Mouse (Mus musculus) cerebellum, adult 18-20 months (tissue): Measurements from ENCODE around the gene Ctsw.
A peak's percentile ranks its signal among the peaks of the same experiment; 100 is the strongest.

Source experiments
- DNase-seq, 2 experiments: peaks; one replicate each; pipeline ENCODE4 v3.0.0; 2021

The Ctsw gene

DNA sequence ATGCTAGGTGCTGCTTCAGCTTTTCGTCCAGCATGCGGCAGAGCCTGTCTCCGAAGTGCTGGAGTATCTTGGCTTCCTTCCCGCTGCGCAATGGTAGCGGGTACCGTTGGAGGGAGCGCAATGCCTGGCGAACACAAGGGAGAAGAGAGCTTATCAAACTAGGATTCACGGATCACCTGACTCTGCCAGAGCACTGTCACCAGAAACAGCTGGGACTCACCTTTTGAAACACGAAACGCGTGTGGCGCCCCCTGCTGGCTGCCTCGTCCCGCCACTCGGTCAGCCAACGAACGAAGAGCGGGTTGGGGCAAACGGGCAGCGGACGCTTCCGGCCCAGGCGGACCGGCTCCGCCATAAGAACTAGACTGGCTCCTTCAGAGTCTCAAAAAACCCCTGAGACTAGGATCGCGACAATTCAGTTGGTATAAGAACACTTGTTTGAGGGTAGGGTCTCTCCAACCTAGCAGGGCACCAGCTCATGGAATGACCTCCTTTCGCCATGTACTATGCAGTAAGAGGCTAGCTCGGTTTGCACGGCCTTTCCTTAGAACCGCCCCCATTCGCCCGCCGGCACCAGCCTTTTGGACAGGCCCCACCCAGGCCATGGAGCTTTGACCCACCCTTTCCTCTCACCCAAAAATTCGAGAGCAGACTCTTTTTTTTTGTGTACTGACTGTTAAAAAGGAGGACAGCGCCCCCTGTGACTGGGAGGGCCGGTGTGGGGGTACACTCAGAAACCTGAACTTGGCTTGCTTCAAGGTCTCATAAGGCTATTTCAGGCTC is 19.7 kb upstream of the Ctsw start, which contains the start of gene Mus81:
Gene Mus81 (minus strand): TSS at position 635 of the 783 bp plus-strand sequence.
- peak; percentile 96 to 97 for DNase-seq

DNA sequence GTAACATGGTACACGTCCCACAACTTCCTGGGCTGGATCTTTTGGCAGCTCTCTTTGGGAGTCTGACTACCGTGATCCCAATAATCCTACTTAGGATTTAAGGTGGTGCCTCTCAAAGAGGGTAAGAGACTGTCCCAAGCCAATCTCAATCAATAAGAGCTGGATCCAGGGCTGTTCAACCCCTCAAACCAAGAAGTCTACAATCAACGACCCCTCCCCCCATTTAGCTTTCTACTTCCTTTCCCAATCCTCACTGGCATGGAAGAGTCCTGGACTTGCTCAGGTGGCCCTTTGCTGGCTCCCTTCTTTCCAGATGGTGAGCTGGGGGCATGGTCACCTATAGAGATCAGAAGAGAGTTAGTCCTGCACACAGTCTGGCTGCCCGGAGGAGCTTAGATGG is 18.5 kb upstream of the Ctsw start:
- DNase-seq, result no peak

DNA sequence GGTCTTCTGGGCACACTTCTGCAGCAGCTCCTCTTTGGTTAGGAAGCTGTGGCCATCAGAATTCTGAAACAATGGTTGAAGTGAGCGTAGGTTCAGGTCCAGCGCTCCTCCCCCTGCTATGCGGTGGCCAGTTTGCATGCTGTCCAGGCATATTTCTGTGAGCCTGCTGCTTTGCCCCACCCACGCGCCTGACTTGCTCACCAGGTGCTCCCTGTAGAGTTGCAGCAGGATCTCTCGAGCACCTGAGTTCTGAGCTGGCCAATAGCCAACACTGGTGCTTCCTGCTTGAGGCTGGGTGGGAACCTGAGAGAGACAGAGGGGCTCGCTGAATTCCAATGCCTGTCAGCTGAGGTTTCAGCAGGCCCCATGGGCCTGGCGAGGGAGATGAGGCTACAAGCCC is 18.0 kb upstream of the Ctsw start:
- DNase-seq, result peak; percentile 75 to 76

DNA sequence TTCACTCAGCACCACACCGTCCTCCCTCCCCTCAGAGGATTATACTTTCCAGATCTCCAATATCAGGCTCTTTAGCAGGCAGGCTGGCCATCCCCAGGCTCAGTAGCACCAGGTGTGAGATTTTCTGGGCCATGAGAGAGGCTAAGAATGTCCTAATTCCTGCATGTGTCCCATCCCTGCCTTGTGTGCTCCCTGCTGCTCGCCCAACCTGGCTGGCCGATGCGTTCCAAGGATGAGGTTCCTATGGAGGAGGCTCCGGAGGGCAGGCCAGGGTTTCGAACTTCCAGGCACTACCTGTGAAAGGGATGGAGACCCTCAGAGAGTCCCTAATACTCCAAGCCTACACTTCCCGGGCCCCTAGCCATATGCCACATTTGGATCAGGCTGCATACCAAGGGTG is 17.5 kb upstream of the Ctsw start:
- DNase-seq, result peak; percentile 84 to 86

DNA sequence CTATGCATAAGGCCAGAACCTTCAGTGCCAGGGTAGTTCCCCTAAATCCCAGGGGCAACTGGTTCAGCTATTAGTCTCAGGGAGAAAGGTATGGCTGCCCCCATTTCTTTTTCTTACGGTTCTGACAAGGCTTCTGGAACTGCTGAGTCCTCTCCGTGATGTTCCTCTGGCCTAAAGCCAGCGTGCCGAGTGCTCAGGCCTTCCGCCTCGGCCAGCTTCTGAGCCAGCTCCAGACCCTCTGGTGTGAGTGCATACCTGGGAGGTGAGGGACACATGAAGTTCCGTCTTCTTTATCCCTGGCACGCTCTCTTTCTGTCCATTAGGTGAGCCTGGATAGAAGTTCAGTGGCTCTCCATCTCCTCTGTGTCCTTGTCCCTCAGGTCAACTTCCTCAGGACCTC is 17.1 kb upstream of the Ctsw start:
- peak; percentile 52 to 71 for DNase-seq

DNA sequence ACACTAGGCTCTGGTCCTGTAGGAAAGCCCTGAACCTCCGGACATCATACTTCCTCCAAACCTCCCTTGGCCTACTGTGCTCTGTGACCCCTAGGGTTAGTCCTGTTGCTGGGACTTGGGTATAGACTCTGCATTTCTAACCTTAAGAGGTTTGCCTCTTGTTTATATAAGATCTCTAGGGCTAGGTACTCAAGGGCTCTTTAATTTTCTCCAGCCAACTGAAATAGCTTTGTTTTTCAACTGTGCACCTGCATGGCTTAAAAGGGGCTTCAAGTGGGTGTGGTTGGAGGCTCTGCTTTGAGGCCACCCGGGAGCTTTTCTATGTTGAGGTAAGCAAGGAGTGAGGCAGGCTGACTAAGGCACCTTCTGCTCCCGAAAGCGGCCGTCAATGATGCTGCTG is 16.2 kb upstream of the Ctsw start:
- DNase-seq, result no peak

DNA sequence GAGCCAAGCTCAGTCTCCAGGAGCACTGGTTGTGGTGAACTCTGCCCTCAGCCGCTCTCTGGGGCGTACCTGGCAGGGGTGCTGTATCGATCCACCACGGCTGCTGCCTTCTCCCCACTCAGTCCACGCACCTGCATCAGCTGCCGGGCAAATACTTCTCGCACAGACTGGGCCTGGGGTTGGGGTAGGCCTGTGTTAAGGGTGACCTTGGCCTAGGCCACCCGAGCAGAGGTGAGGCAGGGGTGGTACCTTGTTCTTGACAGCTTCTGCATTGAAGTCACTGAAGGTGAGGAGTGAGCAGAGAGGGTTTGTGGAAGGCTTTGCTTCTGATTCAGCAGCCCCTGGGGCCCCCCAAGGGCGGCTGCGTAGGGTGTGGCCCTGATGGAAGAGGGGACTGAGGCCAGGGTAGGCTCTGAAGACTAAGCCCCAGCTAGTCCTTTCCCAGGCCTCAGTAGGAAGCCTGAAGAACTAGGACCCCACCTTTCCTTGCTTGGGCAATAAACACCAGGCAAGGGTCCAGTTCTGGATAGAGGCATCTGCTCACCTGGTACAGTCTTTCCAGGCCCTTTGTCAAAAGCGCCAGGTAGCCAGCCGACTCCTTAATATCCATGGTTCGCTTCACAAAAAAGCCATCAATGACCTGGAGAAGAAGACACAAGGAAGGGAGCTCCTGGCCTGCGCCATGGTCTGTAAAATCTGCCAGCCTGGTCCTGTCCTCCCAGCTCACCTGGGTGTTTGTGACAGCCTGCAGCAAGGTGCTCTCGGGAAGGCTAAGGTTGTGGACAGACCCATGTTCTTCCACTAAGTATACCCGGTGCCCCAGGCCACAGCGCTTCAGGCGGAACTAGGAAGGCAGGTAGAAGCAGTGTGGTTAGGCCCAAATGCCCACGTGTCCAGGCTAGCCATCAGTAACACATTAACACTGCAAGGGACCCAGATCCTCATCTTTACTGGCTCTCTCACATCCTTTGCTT is 15.4 kb upstream of the Ctsw start:
- no peak for DNase-seq

DNA sequence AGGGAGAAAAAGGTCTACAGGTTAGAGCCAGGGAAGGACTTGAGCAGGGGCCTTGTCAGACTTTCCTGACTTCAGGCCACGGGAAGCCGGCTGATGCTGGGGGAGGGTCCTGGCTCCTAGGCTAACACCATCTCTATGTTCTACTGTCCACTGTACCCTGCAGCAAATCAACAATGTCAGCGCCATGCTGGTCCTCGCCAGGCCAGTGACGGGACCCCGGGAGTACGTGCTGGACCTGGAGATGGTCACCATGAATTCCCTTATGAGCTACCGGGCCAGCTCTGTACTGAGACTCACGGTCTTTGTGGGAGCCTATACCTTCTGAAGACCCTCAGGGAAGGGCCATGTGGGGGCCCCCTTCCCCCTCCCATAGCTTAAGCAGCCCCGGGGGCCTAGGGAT is 13.1 kb upstream of the Ctsw start:
- DNase-seq, result no peak

DNA sequence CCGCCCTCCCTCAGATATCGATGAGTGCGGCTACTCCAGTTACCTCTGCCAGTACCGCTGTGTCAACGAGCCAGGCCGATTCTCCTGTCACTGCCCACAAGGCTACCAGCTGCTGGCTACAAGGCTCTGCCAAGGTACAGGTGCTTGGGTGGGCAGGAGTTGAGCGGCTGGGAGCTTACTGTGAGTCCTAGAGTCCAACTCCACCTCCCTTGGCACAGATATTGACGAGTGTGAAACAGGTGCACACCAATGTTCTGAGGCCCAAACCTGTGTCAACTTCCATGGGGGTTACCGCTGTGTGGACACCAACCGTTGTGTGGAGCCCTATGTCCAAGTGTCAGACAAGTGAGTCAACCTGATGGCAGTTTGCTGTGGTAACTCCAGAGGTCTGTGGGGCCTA is 11.7 kb upstream of the Ctsw start:
- no peak for DNase-seq

DNA sequence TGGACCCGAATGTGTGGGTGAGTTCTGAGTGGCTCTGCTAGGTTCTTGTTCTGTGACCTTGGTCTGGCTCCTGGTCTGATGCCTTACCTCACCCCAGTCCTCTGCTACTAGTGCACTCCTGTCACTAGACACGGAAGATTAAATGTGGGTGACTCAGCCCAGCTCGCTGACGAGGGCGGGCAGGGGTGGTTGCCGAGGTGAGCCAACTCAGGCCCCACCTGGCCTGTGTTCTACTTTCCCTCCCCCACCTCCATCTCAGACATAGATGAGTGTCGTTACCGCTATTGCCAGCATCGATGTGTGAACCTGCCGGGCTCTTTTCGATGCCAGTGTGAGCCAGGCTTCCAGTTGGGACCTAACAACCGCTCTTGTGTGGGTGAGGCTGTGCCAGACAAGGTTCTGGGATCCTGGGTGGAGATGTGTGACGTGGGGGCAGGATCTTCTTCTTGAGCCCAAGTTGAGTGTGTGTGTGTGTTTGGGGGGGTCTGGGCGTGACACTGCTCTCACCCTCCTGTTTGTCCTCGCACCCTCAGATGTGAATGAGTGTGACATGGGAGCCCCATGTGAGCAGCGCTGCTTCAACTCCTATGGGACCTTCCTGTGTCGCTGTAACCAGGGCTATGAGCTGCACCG is 9.5 kb upstream of the Ctsw start:
- DNase-seq, result no peak

DNA sequence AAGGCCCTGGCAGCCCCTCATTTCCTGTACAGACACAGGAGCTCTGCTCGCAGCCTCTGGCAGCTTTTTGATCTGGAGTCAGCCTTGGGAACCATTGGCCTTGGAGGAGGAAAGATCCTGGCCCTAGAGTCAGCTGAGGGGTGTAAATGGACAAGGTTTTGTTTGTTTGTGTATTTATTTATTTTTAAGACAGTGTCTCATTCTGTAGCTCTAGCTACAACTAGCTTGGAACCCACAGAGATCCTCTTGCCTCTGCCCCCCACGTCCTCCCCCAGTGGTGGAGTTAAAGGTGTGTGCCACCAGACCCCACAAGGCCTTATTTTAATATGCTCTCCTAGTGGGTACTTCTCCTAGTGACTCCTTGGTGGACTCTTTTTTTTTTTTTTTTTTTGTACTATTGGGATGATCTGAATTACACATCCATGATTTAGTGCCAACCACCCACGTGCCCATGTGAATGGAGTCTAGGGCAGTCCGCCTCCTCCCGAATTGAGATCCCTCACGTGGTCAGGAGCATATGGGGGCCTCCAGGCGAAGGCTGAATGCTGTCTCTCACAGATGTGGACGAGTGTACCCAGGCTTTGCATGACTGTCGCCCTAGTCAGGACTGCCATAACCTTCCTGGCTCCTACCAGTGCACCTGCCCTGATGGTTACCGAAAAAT is 8.8 kb upstream of the Ctsw start:
- DNase-seq, result peak; percentile 49 to 56

DNA sequence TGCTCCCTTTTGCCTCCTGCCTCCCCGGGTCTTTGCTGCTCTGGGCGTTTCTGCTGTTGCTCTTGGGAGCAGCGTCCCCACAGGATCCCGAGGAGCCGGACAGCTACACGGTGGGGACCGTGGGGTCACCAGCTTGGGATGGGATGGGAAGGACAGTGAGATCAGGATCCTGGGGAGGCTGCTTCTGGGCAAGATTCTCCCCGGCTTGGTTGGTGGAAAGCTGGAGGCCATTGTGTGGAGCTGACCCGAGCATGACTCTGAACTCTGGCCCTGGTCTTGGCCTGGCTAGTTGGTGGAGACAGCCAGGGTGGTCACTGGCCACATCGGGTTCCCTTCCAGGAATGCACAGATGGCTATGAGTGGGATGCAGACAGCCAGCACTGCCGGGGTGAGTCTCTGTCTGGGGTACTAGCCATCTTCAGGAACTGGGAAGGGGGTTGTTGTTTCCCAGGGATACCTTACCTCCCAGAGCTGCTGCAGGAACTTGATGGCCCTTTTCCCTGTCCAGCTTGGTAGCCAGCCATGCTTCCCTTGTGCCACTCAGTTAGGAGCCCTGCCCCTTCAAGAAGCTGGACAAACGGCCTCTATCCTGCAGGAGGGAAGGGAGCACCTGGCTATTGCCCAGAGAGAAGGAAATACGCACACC is 6.9 kb upstream of the Ctsw start:
- peak; percentile 56 to 69 for DNase-seq

DNA sequence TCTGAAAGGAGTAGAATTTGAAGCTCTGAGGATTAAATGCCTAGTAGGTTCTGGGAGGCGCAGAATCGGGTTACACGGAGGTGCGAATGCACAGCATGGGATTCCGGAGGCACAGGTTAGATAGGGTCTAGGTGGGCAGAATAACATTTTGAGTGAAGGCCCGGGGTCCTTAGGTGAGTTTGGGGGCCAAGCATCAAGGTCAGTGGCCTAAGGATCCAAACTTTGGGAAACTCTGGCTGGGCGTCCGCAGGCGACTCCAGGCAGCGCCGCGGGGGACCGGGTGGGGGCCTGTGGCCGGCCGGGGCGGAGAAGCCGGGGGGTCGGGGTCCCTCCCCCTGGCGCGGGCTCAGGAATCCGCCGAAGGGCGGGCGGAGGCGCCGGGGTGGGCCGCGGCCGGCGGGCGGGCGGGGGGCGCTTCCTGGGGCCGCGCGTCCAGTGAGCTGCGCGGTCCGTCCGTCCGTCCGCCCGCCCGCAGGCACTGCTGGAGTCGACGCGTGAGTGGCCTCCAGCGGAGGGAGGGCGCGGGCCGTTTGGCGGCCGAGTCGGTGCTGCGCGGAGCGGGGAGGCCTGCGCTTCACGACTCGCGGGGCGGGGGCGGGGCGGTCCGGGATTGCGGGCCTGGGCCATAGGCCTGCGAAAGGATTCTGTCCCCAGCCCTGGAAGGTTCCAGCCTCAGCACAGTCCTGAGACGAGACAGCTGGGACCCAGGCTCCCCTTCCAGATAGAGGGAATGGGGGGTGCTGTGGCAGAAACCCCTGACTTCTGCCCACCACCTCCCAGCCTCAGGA is 6.2 kb upstream of the Ctsw start:
- peak; percentile 47 to 61 for DNase-seq

DNA sequence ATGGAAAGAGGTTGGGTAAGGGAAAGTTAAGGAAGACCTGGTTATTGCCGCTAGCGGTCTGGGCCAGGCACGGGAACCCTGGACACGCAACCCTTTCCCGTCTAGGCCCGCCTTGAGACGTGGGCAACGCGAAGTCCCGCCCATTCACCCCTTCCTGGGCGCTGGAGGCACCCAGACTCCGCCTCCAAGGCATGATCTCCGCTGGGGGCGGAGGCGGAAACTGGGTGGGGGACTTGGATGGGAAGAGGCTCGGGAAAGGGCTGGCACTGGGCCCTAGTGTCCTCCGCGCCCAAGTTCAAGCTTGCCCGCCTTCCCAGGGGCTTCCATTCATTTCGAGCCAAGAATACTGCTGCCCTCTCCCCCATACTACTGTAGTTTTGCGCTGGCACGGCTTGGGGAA is 5.4 kb upstream of the Ctsw start, which contains the start of gene Efemp2:
Gene Efemp2 (plus strand): TSS at position 235 of the 400 bp plus-strand sequence.
- peak; percentile 63 to 64 for DNase-seq

DNA sequence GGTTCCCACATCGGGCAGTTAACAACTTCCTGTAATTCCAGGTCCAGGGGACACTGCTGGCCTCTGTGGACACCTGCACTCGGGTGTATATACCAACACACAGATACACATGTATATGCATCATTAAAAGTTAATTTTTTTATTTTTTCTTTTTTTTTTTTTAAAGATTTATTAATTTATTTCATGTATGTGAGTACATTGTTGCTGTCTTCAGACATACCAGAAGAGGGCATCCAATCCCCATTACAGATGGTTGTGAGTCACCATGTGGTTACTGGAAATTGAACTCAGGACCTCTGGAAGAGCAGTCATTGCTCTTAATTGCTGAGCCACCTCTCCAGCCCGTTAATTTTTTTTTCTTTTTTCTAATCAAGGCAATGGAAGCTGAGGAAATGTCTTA is 4.5 kb upstream of the Ctsw start:
- no peak for DNase-seq

DNA sequence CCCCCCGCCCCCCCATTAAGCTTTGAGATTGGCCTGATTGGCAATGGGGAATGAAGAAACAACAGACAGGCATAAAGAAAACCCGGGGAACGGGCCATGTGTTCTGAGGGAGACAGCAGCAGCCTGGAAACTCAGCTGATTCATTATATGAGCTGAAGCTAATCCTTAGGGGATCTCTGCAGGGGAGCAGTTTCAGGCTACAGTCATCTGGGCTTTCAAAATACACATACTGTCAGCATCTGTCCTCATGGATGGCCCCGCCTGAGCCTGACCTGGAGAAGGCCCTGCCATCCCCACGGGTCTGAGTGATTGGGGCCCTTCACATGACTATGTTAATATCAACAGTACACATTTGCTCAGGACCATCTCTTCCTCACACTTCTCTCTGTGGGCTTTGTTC is 3.5 kb upstream of the Ctsw start:
- no peak for DNase-seq

DNA sequence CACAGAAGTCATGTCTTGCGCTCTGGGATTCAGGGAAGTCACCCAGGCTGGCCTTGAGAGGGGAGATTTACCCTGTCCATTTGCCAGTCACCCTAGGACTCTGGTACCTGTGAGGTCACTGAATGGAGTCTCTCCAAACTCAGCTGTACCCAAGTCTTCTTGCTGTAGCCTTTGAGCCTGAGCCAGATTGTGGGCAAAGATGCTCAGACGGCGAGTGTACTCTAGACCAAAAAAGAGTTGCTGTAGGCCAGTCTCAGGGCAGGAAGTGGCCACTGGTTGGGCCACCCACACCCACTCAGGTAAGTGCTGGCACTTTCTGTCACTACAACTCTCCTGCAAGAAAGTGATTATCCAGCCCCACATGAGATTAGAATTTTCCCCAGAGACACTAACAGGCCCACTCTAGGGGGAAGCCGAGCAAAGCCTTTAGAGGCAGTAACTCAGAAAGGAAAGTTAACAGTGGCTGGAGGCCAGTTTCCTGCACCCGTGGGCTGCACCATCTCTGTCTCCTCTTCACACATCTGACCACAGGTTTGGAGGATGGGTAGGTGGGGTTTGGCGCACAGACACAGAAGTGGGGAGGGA is 1.3 kb downstream of the Ctsw start:
- DNase-seq, result no peak

DNA sequence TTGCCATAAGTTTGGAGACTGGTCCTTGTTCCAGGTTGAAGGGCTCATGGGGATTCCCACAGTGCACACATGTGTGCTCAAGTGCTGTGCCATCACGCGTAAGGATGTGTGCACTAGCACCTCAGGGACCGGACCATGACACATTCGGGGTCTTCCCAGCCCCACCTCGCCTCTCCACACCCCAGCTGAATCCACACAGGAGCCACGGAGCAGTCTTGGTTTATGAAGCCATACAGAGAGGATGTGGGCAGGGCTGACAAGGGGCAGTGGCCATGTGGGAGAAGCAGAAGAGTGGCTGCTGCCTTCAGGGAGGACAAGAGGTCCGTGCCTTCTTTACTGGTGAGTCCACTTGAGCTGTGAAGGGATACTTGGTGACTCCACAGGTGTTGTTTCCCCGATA is 3.3 kb downstream of the Ctsw start:
- DNase-seq, result no peak

DNA sequence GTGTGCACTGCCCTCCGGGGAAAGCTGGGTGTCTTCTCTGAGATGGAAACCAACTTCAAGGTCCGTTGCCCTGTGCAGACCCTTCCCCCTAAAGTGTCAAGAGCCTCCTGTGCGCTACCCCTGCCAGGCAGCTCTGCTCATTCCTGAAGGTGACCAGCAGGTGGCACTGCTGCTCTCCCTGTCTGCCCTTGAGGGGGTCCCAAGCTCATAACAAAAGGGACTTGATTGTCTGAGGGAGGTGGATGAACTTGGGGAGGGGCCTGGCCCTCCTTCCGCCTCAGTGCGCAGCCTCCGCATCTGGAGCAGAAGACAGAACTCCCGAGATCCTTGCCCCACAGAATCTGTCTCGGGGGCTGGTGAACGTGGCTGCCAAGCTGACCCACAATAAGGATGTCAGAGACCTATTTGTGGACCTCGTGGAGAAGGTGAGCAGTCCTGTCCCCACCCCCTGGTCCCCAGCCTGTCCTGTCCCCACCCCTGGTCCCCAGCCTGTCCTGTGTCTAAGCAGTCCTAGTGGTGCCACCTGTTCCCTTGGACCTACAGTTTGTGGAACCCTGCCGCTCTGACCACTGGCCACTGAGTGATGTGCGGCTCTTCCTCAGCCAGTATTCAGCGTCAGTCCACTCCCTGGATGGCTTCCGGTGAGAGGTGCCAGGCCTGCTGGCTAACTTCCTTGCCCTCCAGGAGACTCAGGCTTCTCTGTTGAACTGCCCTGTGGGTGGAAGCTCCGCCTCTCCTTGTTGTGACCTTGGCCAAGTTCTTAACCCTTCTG is 4.3 kb downstream of the Ctsw start:
- peak; percentile 58 to 79 for DNase-seq

DNA sequence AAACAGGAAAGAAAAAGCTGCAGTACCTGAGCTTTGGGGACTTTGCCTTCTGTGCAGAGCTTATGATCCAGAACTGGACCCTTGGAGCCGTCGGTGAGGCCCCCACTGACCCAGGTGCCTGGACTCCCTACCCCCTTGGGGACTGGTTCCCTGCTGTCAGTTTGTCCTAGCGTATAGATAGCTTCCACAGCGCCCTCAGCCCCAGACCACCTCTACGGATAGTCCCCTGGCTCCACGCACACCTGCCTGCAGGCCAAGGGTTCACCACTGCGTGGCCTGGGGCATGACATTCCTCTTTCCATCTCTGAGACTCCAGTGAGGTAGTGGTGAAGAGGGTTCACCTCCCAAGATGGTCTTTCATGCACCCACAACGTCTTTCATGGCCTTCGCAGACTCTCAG is 5.1 kb downstream of the Ctsw start:
- no peak for DNase-seq
